30 mouse cellular contexts compared by ENCODE assay signal in the genomic region with DNA sequence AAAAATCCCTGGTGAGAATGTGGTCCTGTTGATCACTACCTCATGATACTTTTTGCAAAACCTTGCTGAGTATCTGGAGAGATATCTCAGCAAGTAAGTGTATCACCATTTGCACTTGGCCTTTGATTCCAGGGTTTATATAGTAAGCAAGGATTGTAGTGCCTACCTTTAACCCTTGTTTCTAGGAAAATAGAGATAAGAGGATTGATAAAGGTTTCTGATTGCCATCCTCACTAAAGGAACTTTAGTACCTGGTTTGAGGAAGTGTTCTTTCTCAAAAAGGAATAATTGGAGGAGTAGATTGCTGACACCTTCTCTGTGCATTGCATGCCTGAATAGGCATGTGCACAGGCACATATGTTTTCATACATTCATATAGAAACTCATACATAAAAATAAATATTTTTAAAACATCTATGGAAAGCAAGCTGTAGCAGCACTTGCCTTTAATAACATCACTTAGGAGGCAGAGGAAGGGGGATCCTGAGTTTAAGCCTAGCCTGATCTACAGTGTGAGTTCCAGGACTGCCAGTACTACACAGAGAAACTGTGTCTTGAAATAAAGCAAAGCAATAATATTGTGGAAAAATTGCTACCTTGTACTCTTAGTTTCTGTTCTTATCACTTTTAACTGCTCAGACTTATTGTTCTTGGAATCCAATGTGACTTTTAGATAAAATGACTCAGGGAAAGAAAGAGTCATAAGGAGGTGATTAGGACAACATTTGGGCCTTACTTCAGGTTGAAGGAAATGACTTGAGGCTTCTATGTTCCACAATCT.
"Had no signal": no experiment of that assay in that cellular context is flagged by ENCODE, and none has a peak within 500 bp of the region (broad histone marks: within the 10 kb centered on the region; RNA-seq: fewer than 3 reads in every experiment).

No protein-coding gene starts in this region.

- DNase-seq: left cerebral cortex, postnatal 4 days; liver; liver, embryonic 13.5 days; liver, postnatal 0 days; lung, adult 18-20 months; lung, adult 2 months; lung, embryonic 14.5 days; lung, postnatal 10 days; lung, postnatal 14 days; lung, postnatal 36 days; lung, postnatal 4 days; midbrain, embryonic 14.5 days had no signal

- H3K4me3 ChIP-seq: limb, embryonic 10.5 days; limb, embryonic 12.5 days; limb, embryonic 13.5 days; limb, embryonic 15.5 days; liver, embryonic 12.5 days; liver, embryonic 13.5 days; liver, embryonic 15.5 days; lung, embryonic 15.5 days; megakaryocyte, embryonic 14.5 days; midbrain, embryonic 10.5 days; midbrain, embryonic 12.5 days; midbrain, embryonic 13.5 days; myocyte; neural tube, embryonic 12.5 days had no signal

- ATAC-seq: liver, embryonic 12.5 days; liver, postnatal 0 days; lung, postnatal 0 days; midbrain, embryonic 13.5 days; midbrain, embryonic 16.5 days had no signal

- H3K4me2 ChIP-seq: limb, embryonic 12.5 days; limb, embryonic 13.5 days; limb, embryonic 15.5 days; liver, embryonic 12.5 days; liver, embryonic 13.5 days; liver, embryonic 15.5 days; lung, embryonic 14.5 days; lung, embryonic 15.5 days; midbrain, embryonic 11.5 days; midbrain, embryonic 12.5 days; midbrain, embryonic 13.5 days; neural tube, embryonic 12.5 days had no signal

- H3K9me3 ChIP-seq: limb, embryonic 10.5 days; limb, embryonic 12.5 days; limb, embryonic 13.5 days; limb, embryonic 15.5 days; liver, embryonic 12.5 days; liver, embryonic 13.5 days; liver, embryonic 15.5 days; lung, embryonic 15.5 days; megakaryocyte, embryonic 14.5 days; midbrain, embryonic 10.5 days; midbrain, embryonic 12.5 days; midbrain, embryonic 13.5 days; neural tube, embryonic 12.5 days had no signal

- H3K27me3 ChIP-seq: limb, embryonic 12.5 days; limb, embryonic 13.5 days; limb, embryonic 15.5 days; liver, embryonic 12.5 days; liver, embryonic 13.5 days; liver, embryonic 15.5 days; lung, embryonic 15.5 days; megakaryocyte, embryonic 14.5 days; midbrain, embryonic 12.5 days; midbrain, embryonic 13.5 days; neural tube, embryonic 12.5 days had no signal

- H3K4me1 ChIP-seq: limb, embryonic 10.5 days; limb, embryonic 12.5 days; limb, embryonic 13.5 days; limb, embryonic 15.5 days; liver, embryonic 12.5 days; liver, embryonic 13.5 days; liver, embryonic 15.5 days; lung, embryonic 15.5 days; megakaryocyte, embryonic 14.5 days; midbrain, embryonic 10.5 days; midbrain, embryonic 12.5 days; midbrain, embryonic 13.5 days; neural tube, embryonic 12.5 days had no signal

- H3K36me3 ChIP-seq: limb, embryonic 10.5 days; limb, embryonic 12.5 days; limb, embryonic 13.5 days; limb, embryonic 15.5 days; liver, embryonic 12.5 days; liver, embryonic 13.5 days; liver, embryonic 15.5 days; lung, embryonic 15.5 days; midbrain, embryonic 10.5 days; midbrain, embryonic 12.5 days; midbrain, embryonic 13.5 days; neural tube, embryonic 12.5 days had no signal

- H3K9ac ChIP-seq: limb, embryonic 12.5 days; limb, embryonic 13.5 days; limb, embryonic 15.5 days; liver, embryonic 12.5 days; liver, embryonic 13.5 days; liver, embryonic 14.5 days; liver, embryonic 15.5 days; liver, postnatal 0 days; lung, embryonic 14.5 days; lung, embryonic 15.5 days; midbrain, embryonic 12.5 days; midbrain, embryonic 13.5 days; neural tube, embryonic 12.5 days had no signal

- H3K27ac ChIP-seq: limb, embryonic 10.5 days; limb, embryonic 12.5 days; limb, embryonic 13.5 days; limb, embryonic 15.5 days; liver, embryonic 12.5 days; liver, embryonic 13.5 days; liver, embryonic 14.5 days; liver, embryonic 15.5 days; lung, embryonic 15.5 days; macrophage; midbrain, embryonic 10.5 days; midbrain, embryonic 12.5 days; midbrain, embryonic 13.5 days; neural tube, embryonic 12.5 days had no signal
